Mouse (Mus musculus) heart, embryonic 16.5 days (tissue): ENCODE data around the gene Atg16l2. TPM values are rescaled to one million over a fixed set of nuclear protein-coding genes. Genes with fewer than 3 reads are reported as not detected.

Experiments
- ATAC-seq: fragments of 200-750 bp; cut with Nextera tagmentation; replicated peaks from 2 replicates; pipeline ENCODE4 v1.8.0; 2017; ENCODE audit warnings: moderate number of reproducible peaks; ENCODE audit not compliant: insufficient read depth, low FRiP score; ENCODE audit errors: extremely low read depth
- H3K27ac ChIP-seq: fragments of 300-500 bp; sonication (generic); 2 replicates; pipeline ENCODE4 v1.5.1; 2014; ENCODE audit warnings: mild to moderate bottlenecking, low read length, control low read depth, moderate library complexity
- H3K27me3 ChIP-seq: fragments of 300-500 bp; sonication (generic); 2 replicates; pipeline ENCODE4 v1.6.1; 2014; ENCODE audit warnings: low read length, mixed read lengths; ENCODE audit not compliant: control insufficient read depth, insufficient read depth
- H3K36me3 ChIP-seq: fragments of 300-500 bp; sonication (generic); 2 replicates; pipeline ENCODE4 v1.6.1; 2014; ENCODE audit not compliant: control insufficient read depth, insufficient read depth
- H3K4me1 ChIP-seq: fragments of 300-500 bp; sonication (generic); 2 replicates; pipeline ENCODE4 v1.6.1; 2014; ENCODE audit warnings: low read length, mixed read lengths; ENCODE audit not compliant: control insufficient read depth, insufficient read depth
- H3K4me2 ChIP-seq: fragments of 300-500 bp; sonication (generic); 2 replicates; pipeline ENCODE4 v1.6.1; 2014; ENCODE audit warnings: low read depth, mild to moderate bottlenecking, control low read depth, low read length
- H3K4me3 ChIP-seq: fragments of 300-500 bp; sonication (generic); 2 replicates; pipeline ENCODE4 v1.5.1; 2014; ENCODE audit warnings: mild to moderate bottlenecking, control low read depth, low read length
- H3K9ac ChIP-seq: fragments of 300-500 bp; sonication (generic); 2 replicates; pipeline ENCODE4 v1.6.1; 2014; ENCODE audit warnings: low read length, control low read depth
- H3K9me3 ChIP-seq: fragments of 300-500 bp; sonication (generic); replicated peaks from 2 replicates; pipeline ENCODE4 v1.6.1; 2016; ENCODE audit warnings: low read length; ENCODE audit not compliant: control insufficient read depth
- WGBS: fragments of 180-500 bp; shearing (Covaris S2); extraction: QIAGEN DNeasy Blood & Tissue Kit; methylation state at CpG from one replicate; pipeline ENCODE4 v1.1.7; 2014; 5-methylcytosine and 5-hydroxymethylcytosine counted together
- polyA plus RNA-seq: library from polyadenylated mRNA; unstranded; fragments of >200 nt; fragmentation: Nextera tagmentation; extraction: Ambion mirVana; gene quantifications from 2 replicates; pipeline ENCODE4 v1.2.1, GENCODE M21; 2015

The Atg16l2 gene
- polyA plus RNA-seq, 1 experiment from 2014 or later: 35.1 TPM

DNA sequence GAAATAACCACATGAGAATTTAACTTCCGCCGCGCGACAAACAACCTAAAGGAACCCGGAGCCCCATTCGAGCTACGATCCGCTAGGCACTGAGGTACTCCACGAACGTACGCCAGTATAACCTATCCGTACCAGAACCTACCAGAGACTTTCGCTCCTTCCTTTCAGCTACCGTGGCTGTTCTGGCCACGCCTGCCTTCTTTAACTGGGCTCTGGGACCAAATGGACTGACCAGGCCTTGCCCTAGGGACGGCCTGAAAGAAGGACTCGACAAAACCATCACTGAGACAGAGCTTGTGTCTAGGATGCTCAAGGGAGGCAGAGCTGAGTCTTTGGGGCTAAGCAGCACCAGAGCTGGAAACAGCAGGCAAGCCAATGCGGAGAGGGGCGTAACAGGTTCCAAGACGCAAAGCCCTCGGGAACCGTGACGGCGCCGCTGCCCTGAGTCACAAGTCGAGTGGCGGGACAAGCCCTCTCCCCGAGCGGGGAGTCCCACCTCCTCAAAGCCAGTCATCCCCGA lies 630 bp downstream of the Atg16l2 start:
- H3K4me3 ChIP-seq: peak overlapping the region; percentile 75
- H3K36me3 ChIP-seq: no peaks in the 10 kb centered on the region
- no peaks in the 10 kb centered on the region for H3K9me3 ChIP-seq
- peaks cover 23% of the 10 kb centered on the region for H3K4me1 ChIP-seq
- whole genome bisulfite sequencing: under 1% methylated on average over 30 of the region's 30 CpGs
- peak; percentile 15 for ATAC-seq
- H3K27ac ChIP-seq: peak overlapping the region; percentile 84
- peak overlapping the region; percentile 83 for H3K9ac ChIP-seq
- no peaks in the 10 kb centered on the region for H3K27me3 ChIP-seq
- H3K4me2 ChIP-seq: peak overlapping the region; percentile 75

- no peak overlapping the region for H3K4me2 ChIP-seq
- H3K36me3 ChIP-seq: peaks cover 5% of the 10 kb centered on the region; the same call in 1 of the 2 replicates
- ATAC-seq: no peak
- H3K9me3 ChIP-seq: no peaks in the 10 kb centered on the region
- WGBS: 82% methylated on average over 3 of the region's 3 CpGs
- H3K27me3 ChIP-seq: no peaks in the 10 kb centered on the region
- H3K27ac ChIP-seq: no peak overlapping the region
- H3K4me1 ChIP-seq: peaks cover 26% of the 10 kb centered on the region
- H3K9ac ChIP-seq: no peak overlapping the region
- H3K4me3 ChIP-seq: no peak overlapping the region
Measured at GRCm38 (mm10) chr7:101298375-101298774, 3.7 kb downstream of the Atg16l2 start.

- H3K9me3 ChIP-seq: no peaks in the 10 kb centered on the region
- no peak for ATAC-seq
- peak overlapping the region; percentile 66 for H3K4me2 ChIP-seq
- peak overlapping the region; percentile 60 for H3K9ac ChIP-seq
- peaks cover 11% of the 10 kb centered on the region for H3K36me3 ChIP-seq
- peak overlapping the region; percentile 35 for H3K4me3 ChIP-seq
- H3K27me3 ChIP-seq: no peaks in the 10 kb centered on the region
- H3K27ac ChIP-seq: no peak overlapping the region
- peaks cover 22% of the 10 kb centered on the region for H3K4me1 ChIP-seq
- 43% methylated on average over 8 of the region's 8 CpGs for WGBS
Measured at GRCm38 (mm10) chr7:101297023-101297405, 5.0 kb downstream of the Atg16l2 start.

GRCm38 (mm10) chr7:101296252-101297022 lies 5.6 kb downstream of the Atg16l2 start:
- H3K36me3 ChIP-seq: peaks cover 12% of the 10 kb centered on the region
- H3K4me2 ChIP-seq: peak overlapping the region; percentile 66
- no peak overlapping the region for H3K27ac ChIP-seq
- H3K27me3 ChIP-seq: no peaks in the 10 kb centered on the region
- peaks cover 22% of the 10 kb centered on the region for H3K4me1 ChIP-seq
- H3K9ac ChIP-seq: peak overlapping the region; percentile 60
- no peaks in the 10 kb centered on the region for H3K9me3 ChIP-seq
- peak; percentile 78 for ATAC-seq
- 15% methylated on average over 35 of the region's 35 CpGs for WGBS
- H3K4me3 ChIP-seq: peak overlapping the region; percentile 35

DNA sequence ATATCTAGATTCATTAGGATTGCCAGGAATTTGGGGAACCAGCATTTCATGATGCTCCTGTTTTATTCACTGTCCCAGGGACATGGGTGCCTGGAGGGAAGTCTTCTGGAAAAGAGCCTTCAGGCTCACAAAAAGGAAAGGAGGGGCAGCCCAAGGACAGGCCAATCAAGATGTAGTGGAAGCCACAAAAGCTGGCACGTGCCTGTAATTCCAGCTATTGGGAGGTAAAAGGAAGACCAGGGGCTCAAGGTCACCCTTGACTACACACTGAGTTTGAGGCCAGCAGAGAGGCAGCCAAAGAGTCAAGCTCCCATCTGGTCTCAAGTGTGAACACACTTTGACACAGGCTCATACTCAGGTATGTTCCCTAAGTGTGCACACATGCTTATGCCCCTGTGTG lies 6.6 kb downstream of the Atg16l2 start:
- no peaks in the 10 kb centered on the region for H3K9me3 ChIP-seq
- H3K4me3 ChIP-seq: no peak overlapping the region
- H3K9ac ChIP-seq: no peak overlapping the region
- H3K27ac ChIP-seq: no peak overlapping the region
- ATAC-seq: no peak
- H3K4me2 ChIP-seq: no peak overlapping the region
- H3K27me3 ChIP-seq: no peaks in the 10 kb centered on the region
- peaks cover 15% of the 10 kb centered on the region for H3K4me1 ChIP-seq
- peaks cover 16% of the 10 kb centered on the region for H3K36me3 ChIP-seq
- 59% methylated on average over 1 of the region's 1 CpGs for WGBS

- peaks cover 11% of the 10 kb centered on the region for H3K4me1 ChIP-seq
- peaks cover 24% of the 10 kb centered on the region for H3K36me3 ChIP-seq
- no peak overlapping the region for H3K9ac ChIP-seq
- H3K4me3 ChIP-seq: no peak overlapping the region
- 39% methylated on average over 4 of the region's 4 CpGs for WGBS
- H3K4me2 ChIP-seq: no peak overlapping the region
- no peaks in the 10 kb centered on the region for H3K9me3 ChIP-seq
- no peaks in the 10 kb centered on the region for H3K27me3 ChIP-seq
- no peak overlapping the region for H3K27ac ChIP-seq
- ATAC-seq: no peak
Measured at GRCm38 (mm10) chr7:101293611-101294010, 8.4 kb downstream of the Atg16l2 start.

- WGBS: 63% methylated on average over 4 of the region's 4 CpGs
- H3K27me3 ChIP-seq: no peaks in the 10 kb centered on the region
- H3K27ac ChIP-seq: no peak overlapping the region
- H3K9ac ChIP-seq: no peak overlapping the region
- no peak overlapping the region for H3K4me2 ChIP-seq
- ATAC-seq: no peak
- H3K9me3 ChIP-seq: no peaks in the 10 kb centered on the region
- H3K4me3 ChIP-seq: no peak overlapping the region
- H3K36me3 ChIP-seq: peaks cover 24% of the 10 kb centered on the region
- H3K4me1 ChIP-seq: peaks cover 11% of the 10 kb centered on the region
Measured at GRCm38 (mm10) chr7:101293138-101293537, 8.9 kb downstream of the Atg16l2 start.

GRCm38 (mm10) chr7:101292696-101293095 lies 9.4 kb downstream of the Atg16l2 start:
- WGBS: 95% methylated on average over 1 of the region's 1 CpGs
- Histone ChIP-seq H3K9me3 (no peaks in the 10 kb centered on the region), H3K4me2 (no peak overlapping the region), H3K27ac (no peak overlapping the region), H3K9ac (no peak overlapping the region), H3K4me1 (peaks cover 11% of the 10 kb centered on the region), H3K4me3 (no peak overlapping the region), H3K36me3 (peaks cover 24% of the 10 kb centered on the region), H3K27me3 (no peaks in the 10 kb centered on the region)
- ATAC-seq: no peak

DNA sequence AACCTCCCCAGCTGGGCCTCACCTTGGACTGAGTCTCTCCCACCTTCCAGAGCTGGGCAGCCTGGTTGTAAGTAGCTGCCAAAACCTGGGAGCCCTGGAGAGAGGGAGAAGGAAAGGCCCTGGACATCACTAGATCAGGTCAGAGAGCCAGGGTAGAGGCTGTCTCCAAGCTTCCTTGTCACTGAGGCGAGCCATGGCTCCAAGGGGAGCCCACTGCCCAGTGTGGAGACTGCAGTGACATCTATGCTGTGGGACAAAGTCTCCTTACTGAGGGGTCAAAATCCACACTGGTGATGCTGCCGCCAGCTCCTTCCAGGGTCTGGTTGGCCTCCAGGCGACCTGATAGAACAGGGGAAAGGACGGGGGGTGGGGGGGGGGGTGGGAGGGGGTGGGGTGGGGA lies 10.0 kb downstream of the Atg16l2 start:
- no peak overlapping the region for H3K4me3 ChIP-seq
- H3K36me3 ChIP-seq: peaks cover 24% of the 10 kb centered on the region
- WGBS: 74% methylated on average over 2 of the region's 4 CpGs

More for the DNA sequence above, 10.0 kb downstream of the Atg16l2 start:
- no peak for ATAC-seq
- no peak overlapping the region for H3K27ac ChIP-seq
- H3K27me3 ChIP-seq: no peaks in the 10 kb centered on the region
- no peak overlapping the region for H3K4me2 ChIP-seq
- peaks cover 8% of the 10 kb centered on the region for H3K4me1 ChIP-seq
- no peaks in the 10 kb centered on the region for H3K9me3 ChIP-seq
- no peak overlapping the region for H3K9ac ChIP-seq
